Mouse (Mus musculus) spleen, postnatal 10 days (tissue): Measurements from ENCODE around the gene Clpsl2.
A peak's percentile ranks its signal among the peaks of the same experiment; 100 is the strongest.

Experiments used
- DNase-seq, 2 experiments: peaks; one replicate each; pipeline ENCODE4 v3.0.0; 2021 to 2022; ENCODE audit warnings: low spot score in 2 of 2

Gene Clpsl2

DNA sequence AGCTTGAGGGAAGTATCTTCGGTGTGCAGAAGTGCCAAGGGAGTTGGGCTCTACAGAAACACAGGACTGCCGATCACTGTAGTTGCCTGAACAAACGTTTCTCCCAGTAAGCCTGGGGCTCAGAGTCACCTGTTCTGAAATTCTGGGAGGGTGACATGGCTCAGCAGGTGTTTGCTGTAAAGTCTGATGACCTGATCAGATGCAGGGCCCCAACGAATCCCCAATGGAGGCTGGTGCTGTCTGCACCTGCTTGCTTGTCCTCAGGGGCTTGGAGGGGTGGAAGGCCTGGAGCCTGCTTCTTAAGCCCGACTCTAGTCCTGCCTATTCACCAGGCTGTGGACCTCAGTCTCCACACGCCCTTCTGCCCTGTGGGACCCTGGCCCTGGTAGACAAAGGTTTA is 8.6 kb downstream of the Clpsl2 start:
- no peak for DNase-seq

DNA sequence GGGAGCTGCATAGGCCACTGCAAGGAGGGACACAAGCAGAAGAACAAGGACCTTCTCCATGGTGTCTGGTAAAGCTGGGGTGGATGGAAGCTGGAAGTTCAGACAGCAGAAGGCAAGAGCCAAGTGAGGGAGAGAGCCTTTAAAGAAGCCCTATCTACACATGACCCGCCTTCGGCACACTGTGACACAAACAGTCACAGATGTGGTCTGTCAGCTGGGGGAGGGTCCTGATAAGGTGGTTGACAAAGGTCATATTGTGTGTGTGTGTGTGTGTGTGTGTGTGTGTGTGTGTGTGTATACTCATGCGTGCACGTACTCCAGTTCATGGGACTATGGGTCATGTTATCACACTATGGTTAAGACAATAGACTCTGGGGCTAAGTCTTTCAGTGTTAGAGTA is 11.4 kb downstream of the Clpsl2 start, which contains the start of gene Clps:
TSS of gene Clps (minus strand) at position 169 of the 400 bp plus-strand sequence.
- DNase-seq, result no peak

DNA sequence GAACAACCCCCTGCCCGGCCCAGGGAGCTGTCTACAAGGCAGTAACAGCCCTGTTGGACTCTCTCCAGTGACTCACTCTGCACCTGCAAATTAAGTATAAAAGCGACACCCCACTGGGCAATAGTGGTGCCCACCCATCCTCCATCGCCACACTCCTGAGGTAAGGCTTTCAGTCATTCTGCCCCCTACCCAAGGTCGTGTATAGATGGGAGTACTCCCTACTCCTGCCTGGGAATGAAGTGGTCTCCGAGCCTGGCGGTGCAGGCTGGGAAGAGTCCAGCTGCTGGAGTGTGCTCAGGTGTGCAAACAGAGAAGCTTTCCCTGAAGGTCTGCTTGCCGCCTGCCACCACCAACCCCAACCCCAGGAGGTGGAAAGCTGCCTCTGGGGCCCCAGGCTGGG is 12.4 kb downstream of the Clpsl2 start:
- no peak for DNase-seq

DNA sequence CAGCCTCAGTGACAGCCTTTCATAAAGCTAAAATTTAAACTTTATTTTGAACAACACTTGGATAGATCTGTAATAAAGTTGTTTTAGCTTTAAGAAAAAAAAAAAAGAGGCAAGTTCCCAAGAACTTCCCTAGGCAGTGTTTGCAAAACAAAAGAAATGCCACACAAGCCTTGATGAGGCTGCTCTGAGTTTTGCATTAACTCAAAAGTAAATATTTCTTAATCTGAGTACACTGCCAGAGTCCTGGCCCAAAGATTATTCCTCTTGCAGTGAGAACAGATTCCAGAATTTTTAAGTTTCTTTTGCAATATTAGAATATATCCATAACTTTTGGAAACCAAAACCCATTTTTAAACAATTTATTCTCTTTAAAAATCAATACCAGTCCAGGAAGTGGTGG is 16.0 kb downstream of the Clpsl2 start:
- no peak for DNase-seq

DNA sequence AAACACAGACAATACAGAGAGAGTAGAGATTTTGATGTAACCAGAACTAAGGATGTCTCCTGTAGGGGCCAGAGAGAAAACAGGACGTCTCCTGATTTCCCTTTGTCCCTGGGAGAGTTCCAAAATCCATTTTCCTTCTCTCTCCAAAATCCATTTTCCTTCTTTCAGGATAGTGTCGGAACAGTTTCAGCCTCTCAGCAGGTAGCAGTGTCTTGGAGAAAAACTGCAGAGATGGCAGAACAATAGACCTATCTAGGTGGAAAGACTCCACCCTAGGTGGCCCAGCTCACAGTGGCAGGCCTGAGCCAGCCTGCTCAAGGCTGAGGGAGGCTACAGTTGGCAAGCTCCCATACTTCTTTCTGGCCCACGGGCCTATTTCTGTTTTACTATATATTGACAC is 18.3 kb downstream of the Clpsl2 start:
- DNase-seq, result no peak

DNA sequence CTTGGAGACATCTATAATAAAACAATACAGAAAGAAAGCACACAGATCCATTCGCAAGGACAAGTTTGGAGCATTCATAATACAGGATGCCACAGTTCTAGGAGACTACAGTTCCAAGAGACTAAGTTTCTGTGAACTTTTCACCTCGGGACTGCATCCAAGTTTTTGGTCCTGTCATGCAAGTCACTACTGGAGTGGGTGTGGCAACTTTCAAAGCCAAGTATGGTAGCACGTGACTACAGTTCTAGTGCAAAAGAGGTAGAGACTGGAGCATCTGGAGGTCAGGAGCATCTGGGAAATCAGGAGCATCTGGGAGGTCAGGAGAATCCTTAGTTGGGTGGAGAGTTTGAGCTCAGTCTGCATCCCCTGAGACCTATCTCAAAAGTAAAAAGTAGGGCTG is 22.7 kb downstream of the Clpsl2 start:
- no peak for DNase-seq

GRCm38 (mm10) chr17:28572521-28572920 is 23.3 kb downstream of the Clpsl2 start:
- DNase-seq, result no peak

GRCm38 (mm10) chr17:28572941-28573340 is 23.7 kb downstream of the Clpsl2 start:
- DNase-seq, result no peak

- DNase-seq, result peak in 1 of 2 experiments; percentile 68
Measured at GRCm38 (mm10) chr17:28575244-28576125, 26.3 kb downstream of the Clpsl2 start, which contains the start of gene Lhfpl5. Gene Lhfpl5 (plus strand): TSS chr17:28575641.

DNA sequence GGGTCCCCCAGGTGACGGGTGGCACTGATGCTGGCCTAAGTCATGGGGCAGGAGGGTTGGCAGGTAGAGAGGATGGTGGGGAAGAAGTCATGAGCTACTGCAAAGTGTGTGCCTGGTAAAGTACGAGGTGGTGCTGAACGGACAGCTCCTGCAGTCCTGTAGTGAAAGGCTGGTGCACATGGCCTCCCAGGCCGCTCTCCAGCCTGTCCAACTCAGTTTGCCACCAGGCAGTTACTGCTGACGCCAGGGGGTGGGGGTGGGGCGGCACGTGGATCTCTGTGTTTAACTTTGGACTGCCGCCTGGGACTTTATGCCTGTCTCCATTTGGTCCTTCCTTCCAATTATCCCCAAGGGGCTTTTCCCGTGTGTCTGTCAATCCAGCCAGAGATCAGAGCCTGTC is 31.2 kb downstream of the Clpsl2 start:
- peak in 1 of 2 experiments; percentile 78 for DNase-seq

- no peak for DNase-seq
Measured at GRCm38 (mm10) chr17:28581056-28581455, 31.8 kb downstream of the Clpsl2 start.

DNA sequence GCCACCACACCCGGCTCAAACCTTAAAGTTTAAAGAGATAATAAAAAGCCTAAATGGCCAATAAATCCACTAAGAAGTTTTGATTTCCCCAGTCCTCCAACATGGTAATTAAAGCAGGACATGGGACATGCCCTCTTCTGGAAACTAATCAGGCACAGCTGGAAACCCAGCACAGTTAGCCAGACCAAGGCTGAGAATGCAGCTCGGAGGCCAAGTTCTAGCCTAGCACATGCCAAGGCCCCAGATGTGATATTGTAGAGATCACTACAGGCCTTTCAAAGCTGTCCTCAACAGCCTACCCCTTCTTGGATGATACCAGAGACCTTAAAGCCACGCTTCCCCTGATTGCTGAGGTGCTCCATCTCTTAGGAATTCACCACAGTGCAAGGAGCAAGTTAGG is 37.3 kb downstream of the Clpsl2 start:
- no peak for DNase-seq

DNA sequence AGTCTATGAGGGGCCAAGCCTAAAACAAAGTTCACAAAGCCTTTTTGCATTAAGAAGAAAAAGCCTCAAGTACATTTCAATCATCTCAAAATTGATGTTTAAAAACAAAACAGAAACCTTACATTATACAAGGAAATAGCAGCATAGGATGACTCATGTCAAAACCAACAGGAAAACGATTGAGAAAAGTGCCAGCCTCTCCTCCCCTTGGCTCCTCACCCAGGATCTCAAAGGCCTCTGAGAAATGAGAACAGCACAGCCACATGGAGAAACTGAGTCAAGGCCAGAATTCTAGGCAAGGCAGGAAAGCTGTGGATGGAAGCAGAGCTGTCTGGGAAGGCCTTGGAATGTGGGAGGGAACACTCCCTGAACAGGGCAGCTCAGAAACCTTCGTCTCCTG is 39.4 kb downstream of the Clpsl2 start:
- no peak for DNase-seq

- DNase-seq, result no peak
Measured at GRCm38 (mm10) chr17:28590596-28590995, 41.4 kb downstream of the Clpsl2 start.

DNA sequence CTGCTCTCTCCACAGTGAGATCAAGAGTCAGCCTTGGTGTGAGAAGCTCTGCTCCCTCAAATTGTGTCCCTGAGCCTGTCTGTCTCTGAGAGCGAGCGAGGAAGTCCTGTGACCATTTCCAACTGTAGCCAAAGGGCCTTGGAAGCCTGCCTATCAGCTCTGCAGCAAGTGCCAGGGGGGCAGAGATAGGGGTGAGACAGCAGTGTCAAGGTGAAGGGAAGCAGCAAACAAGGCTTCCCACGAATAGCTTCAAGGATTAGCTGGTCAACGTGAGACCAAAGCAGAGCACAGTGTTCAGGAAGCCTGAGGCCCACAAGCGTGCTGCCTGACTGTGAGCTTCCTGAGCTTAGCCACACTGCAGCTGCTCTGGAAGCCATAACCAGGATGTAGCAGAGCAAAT is 42.3 kb downstream of the Clpsl2 start:
- DNase-seq, result peak; percentile 13 to 45

GRCm38 (mm10) chr17:28592998-28593397 is 43.8 kb downstream of the Clpsl2 start:
- DNase-seq, result peak; percentile 69 to 88

- no peak for DNase-seq
Measured at GRCm38 (mm10) chr17:28593965-28594364, 44.8 kb downstream of the Clpsl2 start.

DNA sequence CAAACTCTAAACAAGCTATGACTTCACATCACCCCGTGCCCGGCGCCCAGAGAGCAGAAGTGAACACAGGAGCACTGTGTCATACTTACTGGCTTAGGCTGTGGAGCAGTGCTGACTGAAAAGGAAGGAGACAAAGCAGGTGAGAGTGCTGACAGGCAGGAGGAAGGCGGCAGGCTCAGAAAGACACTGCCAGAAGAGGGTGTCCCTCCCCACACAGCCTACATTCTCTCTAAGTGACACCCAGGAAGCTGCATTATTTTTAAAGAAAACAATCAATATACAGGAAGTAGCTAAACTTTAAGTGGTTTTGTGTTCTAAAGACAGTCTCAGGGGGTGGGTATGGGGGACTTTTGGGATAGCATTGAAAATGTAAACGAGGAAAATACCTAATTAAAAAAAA is 51.6 kb downstream of the Clpsl2 start:
- no peak for DNase-seq

DNA sequence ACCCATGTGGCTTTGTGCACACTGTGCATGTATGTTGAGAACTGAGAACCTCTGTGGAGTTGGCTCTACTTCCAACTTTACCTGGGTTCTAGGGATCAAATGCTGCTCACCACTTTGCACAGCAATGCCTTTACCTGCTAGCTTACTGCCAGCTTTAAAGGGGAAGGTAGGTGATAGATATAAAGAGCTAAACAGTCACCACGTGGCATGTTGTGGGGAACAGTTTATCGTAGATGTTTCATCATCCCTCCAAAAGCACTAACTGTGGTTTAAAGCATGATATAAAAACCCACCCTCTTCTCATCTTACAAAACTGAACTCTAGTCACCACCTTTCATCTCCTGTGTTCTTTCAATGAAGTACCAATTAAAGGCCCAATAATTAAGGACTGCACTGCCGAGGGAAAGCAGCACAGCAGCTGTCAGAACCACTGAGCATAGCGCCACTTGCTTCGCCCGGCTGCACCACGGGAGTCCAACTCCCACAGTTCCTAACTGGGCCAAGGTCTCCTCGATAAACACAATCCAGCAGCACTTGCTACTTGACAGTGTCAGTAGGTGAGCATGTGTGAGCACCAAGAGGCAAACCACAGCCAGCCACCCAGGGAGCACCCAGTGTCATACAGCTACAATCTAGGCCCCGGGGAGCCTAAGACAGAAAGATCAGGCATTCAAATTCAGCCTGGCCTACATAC is 52.5 kb downstream of the Clpsl2 start:
- no peak for DNase-seq
